Mouse (Mus musculus) kidney, adult 2 months (tissue): ENCODE results near the gene Elovl5.

Experiments
- CTCF ChIP-seq: fragments of 200-500 bp; conservative IDR thresholded peaks from 2 replicates; pipeline ENCODE4 v1.5.1; 2011; ENCODE audit warnings: low read depth, mild to moderate bottlenecking, control low read depth, low read length, moderate library complexity, mixed read lengths; ENCODE audit not compliant: insufficient read depth, insufficient read length
- POLR2A ChIP-seq: fragments of 200-500 bp; IDR thresholded peaks from one replicate; pipeline ENCODE4 v1.6.1; 2011; ENCODE audit warnings: low read depth, low read length, control low read depth

DNA sequence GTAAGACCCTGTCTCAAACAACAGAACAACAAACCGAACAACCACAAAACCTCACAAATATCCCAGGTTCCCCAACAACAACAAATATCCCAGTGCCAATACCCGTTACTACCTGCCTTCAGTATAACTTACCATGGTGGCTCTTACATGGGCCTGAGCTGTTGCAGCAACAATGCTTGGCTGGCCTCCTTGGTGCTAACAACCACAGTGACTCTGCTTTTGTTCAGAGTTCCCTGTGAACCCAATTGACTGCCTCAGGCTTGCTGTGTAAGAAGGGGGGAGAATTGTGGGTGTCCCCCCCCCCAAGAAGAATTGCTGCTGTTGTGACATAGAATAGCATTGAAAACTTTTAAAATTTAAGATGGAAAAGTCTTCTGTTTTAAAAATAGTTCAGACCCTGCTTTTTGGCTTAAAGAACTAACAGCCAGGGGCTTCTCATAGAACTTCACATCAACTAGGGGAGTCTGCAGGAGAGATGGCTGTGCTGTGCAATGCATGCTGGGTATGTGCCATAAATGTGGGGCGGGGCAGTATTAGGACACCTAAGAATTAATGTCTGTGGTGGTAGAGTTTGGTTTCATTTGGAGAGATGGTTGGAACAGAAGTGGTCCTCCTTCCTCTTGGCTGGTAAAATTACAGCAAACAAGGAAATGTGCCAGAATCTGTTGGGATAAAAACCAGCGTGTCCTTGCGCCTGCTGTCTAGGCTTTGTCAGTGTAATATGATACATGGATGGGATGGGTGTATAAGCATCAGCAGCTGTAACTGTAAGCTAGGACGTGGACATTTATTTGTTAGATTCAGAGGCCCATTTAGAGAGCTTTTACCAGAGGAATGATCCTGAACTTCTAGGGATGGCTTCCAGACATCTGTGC, 28.9 kb downstream of the Elovl5 start:
- TF ChIP-seq CTCF (no peak), POLR2A (no peak)
